Mouse (Mus musculus) kidney, adult 11 months (tissue): ENCODE measurements around the gene St5.

Experiments used
- DNase-seq: peaks from one replicate; pipeline ENCODE4 v3.0.0; 2022

St5 gene

GRCm38 (mm10) chr7:109606994-109607610 is 96.3 kb downstream of the St5 start:
- no peak for DNase-seq

GRCm38 (mm10) chr7:109602562-109602961 is 100.8 kb downstream of the St5 start:
- DNase-seq = peak; percentile 83

- DNase-seq = no peak
Observed at GRCm38 (mm10) chr7:109602022-109602421, 101.4 kb downstream of the St5 start.

- peak; percentile 59 for DNase-seq
Observed at GRCm38 (mm10) chr7:109600702-109601101, 102.7 kb downstream of the St5 start.

- no peak for DNase-seq
Observed at GRCm38 (mm10) chr7:109599998-109600397, 103.4 kb downstream of the St5 start.

GRCm38 (mm10) chr7:109594845-109595531 is 108.4 kb downstream of the St5 start:
- no peak for DNase-seq

GRCm38 (mm10) chr7:109593992-109594391 is 109.4 kb downstream of the St5 start:
- no peak for DNase-seq

GRCm38 (mm10) chr7:109592184-109592583 is 111.2 kb downstream of the St5 start:
- no peak for DNase-seq

GRCm38 (mm10) chr7:109590576-109590975 is 112.8 kb downstream of the St5 start:
- DNase-seq = peak; percentile 32

- no peak for DNase-seq
Observed at GRCm38 (mm10) chr7:109588990-109589389, 114.4 kb downstream of the St5 start.

GRCm38 (mm10) chr7:109588145-109588544 is 115.3 kb downstream of the St5 start:
- no peak for DNase-seq

GRCm38 (mm10) chr7:109584467-109584866 is 118.9 kb downstream of the St5 start:
- no peak for DNase-seq

GRCm38 (mm10) chr7:109580489-109580888 is 122.9 kb downstream of the St5 start:
- DNase-seq = no peak

- DNase-seq = no peak
Observed at GRCm38 (mm10) chr7:109579585-109580307, 123.7 kb downstream of the St5 start.

- DNase-seq = no peak
Observed at GRCm38 (mm10) chr7:109578880-109579584, 124.4 kb downstream of the St5 start.

GRCm38 (mm10) chr7:109576321-109577314 is 126.8 kb downstream of the St5 start:
- no peak for DNase-seq

GRCm38 (mm10) chr7:109574166-109574565 is 129.2 kb downstream of the St5 start:
- DNase-seq = no peak

GRCm38 (mm10) chr7:109568391-109568892 is 135.0 kb downstream of the St5 start:
- no peak for DNase-seq

- DNase-seq = peak; percentile 62
Observed at GRCm38 (mm10) chr7:109566841-109567768, 136.3 kb downstream of the St5 start.

- no peak for DNase-seq
Observed at GRCm38 (mm10) chr7:109566327-109566726, 137.1 kb downstream of the St5 start.
